Mouse (Mus musculus): ENCODE measurements at regions not wholly inside any gene's neighbourhood (a gene's known extent, or its start where the extent isn't known, plus 50 kb on each side); places are given as distances from the start of the nearest gene placed in this dataset.

- TF ChIP-seq POLR2A (IDR thresholded peaks at IDR 0.05; ENCODE audit: extremely low read depth, insufficient read depth, low read length): no peak
- TF ChIP-seq CTCF (IDR thresholded peaks at IDR 0.05; ENCODE audit: extremely low read depth, insufficient read depth, low read length): no peak
- Histone ChIP-seq H3K4me3 (ENCODE audit: insufficient read depth, low read length) (no peak overlapping the region), H3K27ac (ENCODE audit: insufficient read depth, low read length) (no peak overlapping the region), H3K4me1 (ENCODE audit: control insufficient read depth, insufficient read depth, low read length) (no peaks in the 10 kb centered on the region)
Observed at GRCm38 (mm10) chr7:95551798-95552387, 619.2 kb upstream of the Tenm4 start.

- Histone ChIP-seq H3K4me3 (ENCODE audit: insufficient read depth, low read length) (no peak overlapping the region), H3K27ac (ENCODE audit: insufficient read depth, low read length) (no peak overlapping the region), H3K4me1 (ENCODE audit: control insufficient read depth, insufficient read depth, low read length) (no peaks in the 10 kb centered on the region)
- TF ChIP-seq POLR2A (IDR thresholded peaks at IDR 0.05; ENCODE audit: extremely low read depth, insufficient read depth, low read length) (no peak), CTCF (IDR thresholded peaks at IDR 0.05; ENCODE audit: extremely low read depth, insufficient read depth, low read length) (no peak)
Observed at GRCm38 (mm10) chr7:95558589-95558988, 612.5 kb upstream of the Tenm4 start.

- H3K4me3 ChIP-seq (ENCODE audit: insufficient read depth, low read length): no peak overlapping the region
- no peak for TF ChIP-seq POLR2A (IDR thresholded peaks at IDR 0.05; ENCODE audit: extremely low read depth, insufficient read depth, low read length)
- no peak for TF ChIP-seq CTCF (IDR thresholded peaks at IDR 0.05; ENCODE audit: extremely low read depth, insufficient read depth, low read length)
- no peaks in the 10 kb centered on the region for H3K4me1 ChIP-seq (ENCODE audit: control insufficient read depth, insufficient read depth, low read length)
- no peak overlapping the region for H3K27ac ChIP-seq (ENCODE audit: insufficient read depth, low read length)
Observed at GRCm38 (mm10) chr7:95578633-95579032, 592.4 kb upstream of the Tenm4 start.

- no peak overlapping the region for H3K4me3 ChIP-seq (ENCODE audit: insufficient read depth, low read length)
- no peak overlapping the region for H3K27ac ChIP-seq (ENCODE audit: insufficient read depth, low read length)
- no peaks in the 10 kb centered on the region for H3K4me1 ChIP-seq (ENCODE audit: control insufficient read depth, insufficient read depth, low read length)
- no peak for TF ChIP-seq CTCF (IDR thresholded peaks at IDR 0.05; ENCODE audit: extremely low read depth, insufficient read depth, low read length)
- TF ChIP-seq POLR2A (IDR thresholded peaks at IDR 0.05; ENCODE audit: extremely low read depth, insufficient read depth, low read length): no peak
Observed at GRCm38 (mm10) chr7:95581325-95581724, 589.7 kb upstream of the Tenm4 start.

GRCm38 (mm10) chr7:95598339-95598738 lies 572.7 kb upstream of the Tenm4 start:
- TF ChIP-seq CTCF (IDR thresholded peaks at IDR 0.05; ENCODE audit: extremely low read depth, insufficient read depth, low read length) (no peak), POLR2A (IDR thresholded peaks at IDR 0.05; ENCODE audit: extremely low read depth, insufficient read depth, low read length) (no peak)
- Histone ChIP-seq H3K27ac (ENCODE audit: insufficient read depth, low read length) (no peak overlapping the region), H3K4me1 (ENCODE audit: control insufficient read depth, insufficient read depth, low read length) (no peaks in the 10 kb centered on the region), H3K4me3 (ENCODE audit: insufficient read depth, low read length) (no peak overlapping the region)

- TF ChIP-seq CTCF (IDR thresholded peaks at IDR 0.05; ENCODE audit: extremely low read depth, insufficient read depth, low read length) (no peak), POLR2A (IDR thresholded peaks at IDR 0.05; ENCODE audit: extremely low read depth, insufficient read depth, low read length) (no peak)
- H3K4me3 ChIP-seq (ENCODE audit: insufficient read depth, low read length): no peak overlapping the region
- H3K4me1 ChIP-seq (ENCODE audit: control insufficient read depth, insufficient read depth, low read length): no peaks in the 10 kb centered on the region; the same call in 1 of the 2 replicates
- no peak overlapping the region for H3K27ac ChIP-seq (ENCODE audit: insufficient read depth, low read length)
Observed at GRCm38 (mm10) chr7:95613736-95614135, 557.3 kb upstream of the Tenm4 start.

- Histone ChIP-seq H3K27ac (ENCODE audit: insufficient read depth, low read length) (no peak overlapping the region), H3K4me1 (ENCODE audit: control insufficient read depth, insufficient read depth, low read length) (no peaks in the 10 kb centered on the region; the same call in 1 of the 2 replicates), H3K4me3 (ENCODE audit: insufficient read depth, low read length) (no peak overlapping the region)
- TF ChIP-seq CTCF (IDR thresholded peaks at IDR 0.05; ENCODE audit: extremely low read depth, insufficient read depth, low read length): no peak
- TF ChIP-seq POLR2A (IDR thresholded peaks at IDR 0.05; ENCODE audit: extremely low read depth, insufficient read depth, low read length): no peak
Observed at GRCm38 (mm10) chr7:95617370-95617769, 553.7 kb upstream of the Tenm4 start.

- TF ChIP-seq POLR2A (IDR thresholded peaks at IDR 0.05; ENCODE audit: extremely low read depth, insufficient read depth, low read length): no peak
- no peak for TF ChIP-seq CTCF (IDR thresholded peaks at IDR 0.05; ENCODE audit: extremely low read depth, insufficient read depth, low read length)
- Histone ChIP-seq H3K4me3 (ENCODE audit: insufficient read depth, low read length) (no peak overlapping the region), H3K27ac (ENCODE audit: insufficient read depth, low read length) (no peak overlapping the region), H3K4me1 (ENCODE audit: control insufficient read depth, insufficient read depth, low read length) (no peaks in the 10 kb centered on the region; the same call in 1 of the 2 replicates)
Observed at GRCm38 (mm10) chr7:95618170-95618569, 552.9 kb upstream of the Tenm4 start.

GRCm38 (mm10) chr7:95620079-95620478 lies 551.0 kb upstream of the Tenm4 start:
- Histone ChIP-seq H3K4me1 (ENCODE audit: control insufficient read depth, insufficient read depth, low read length) (no peaks in the 10 kb centered on the region; the same call in 1 of the 2 replicates), H3K27ac (ENCODE audit: insufficient read depth, low read length) (no peak overlapping the region), H3K4me3 (ENCODE audit: insufficient read depth, low read length) (no peak overlapping the region)
- no peak for TF ChIP-seq CTCF (IDR thresholded peaks at IDR 0.05; ENCODE audit: extremely low read depth, insufficient read depth, low read length)
- TF ChIP-seq POLR2A (IDR thresholded peaks at IDR 0.05; ENCODE audit: extremely low read depth, insufficient read depth, low read length): no peak

GRCm38 (mm10) chr7:95640683-95641082 lies 530.4 kb upstream of the Tenm4 start:
- H3K4me1 ChIP-seq (ENCODE audit: control insufficient read depth, insufficient read depth, low read length): no peaks in the 10 kb centered on the region
- TF ChIP-seq CTCF (IDR thresholded peaks at IDR 0.05; ENCODE audit: extremely low read depth, insufficient read depth, low read length) (no peak), POLR2A (IDR thresholded peaks at IDR 0.05; ENCODE audit: extremely low read depth, insufficient read depth, low read length) (no peak)
- no peak overlapping the region for H3K4me3 ChIP-seq (ENCODE audit: insufficient read depth, low read length)
- no peak overlapping the region for H3K27ac ChIP-seq (ENCODE audit: insufficient read depth, low read length)
